Mouse (Mus musculus) bone marrow, adult 2 months (tissue): ENCODE measurements around the gene Hk2.

Experiments
- CTCF ChIP-seq: fragments of 200-500 bp; IDR thresholded peaks from 2 replicates; pipeline ENCODE4 v1.5.1; 2011; ENCODE audit warnings: low read length, control low read depth; ENCODE audit not compliant: control insufficient read depth, insufficient read depth
- POLR2A ChIP-seq: fragments of 200-500 bp; IDR thresholded peaks from 2 replicates; pipeline ENCODE4 v1.6.1; 2011; ENCODE audit warnings: low read depth, mild to moderate bottlenecking, control low read depth, low read length, borderline replicate concordance; ENCODE audit not compliant: control insufficient read depth

GRCm38 (mm10) chr6:82756799-82757210 is 17.4 kb downstream of the Hk2 start:
- TF ChIP-seq CTCF (no peak), POLR2A (no peak)
